Mouse (Mus musculus) spleen, adult 2 months (tissue): ENCODE data around the gene Cers3. TPM values are rescaled to one million over a fixed set of nuclear protein-coding genes. Genes with fewer than 3 reads are reported as not detected.

Source experiments
- DNase-seq, 2 experiments: peaks; one replicate each; pipeline versions ENCODE4 v3.0.0 to v3.0.0-alpha.2; 2012 to 2021; ENCODE audit warnings: low spot score in 2 of 2, low read depth in 1 of 2
- H3K27ac ChIP-seq: fragments of 200-500 bp; 2 replicates; pipeline ENCODE4 v1.5.1; 2012; ENCODE audit warnings: low read length, inconsistent platforms; ENCODE audit not compliant: insufficient read depth
- H3K27me3 ChIP-seq: fragments of 200-500 bp; 2 replicates; pipeline ENCODE4 v1.6.1; 2012; ENCODE audit warnings: mild to moderate bottlenecking, moderate library complexity, low read length, inconsistent platforms; ENCODE audit not compliant: control insufficient read depth, insufficient read depth
- H3K36me3 ChIP-seq: fragments of 200-500 bp; 2 replicates; pipeline ENCODE4 v1.6.1; 2012; ENCODE audit warnings: mild to moderate bottlenecking, low read length, inconsistent platforms; ENCODE audit not compliant: control insufficient read depth, insufficient read depth
- H3K4me1 ChIP-seq: fragments of 200-500 bp; 2 replicates; pipeline ENCODE4 v1.6.1; 2011; ENCODE audit warnings: inconsistent platforms; ENCODE audit not compliant: control insufficient read depth, insufficient read depth, insufficient read length
- H3K4me3 ChIP-seq: fragments of 200-500 bp; 2 replicates; pipeline ENCODE4 v1.5.1; 2011; ENCODE audit warnings: mild to moderate bottlenecking, inconsistent platforms; ENCODE audit not compliant: insufficient read depth, insufficient read length; ENCODE audit errors: extremely low read depth
- CTCF ChIP-seq: fragments of 200-500 bp; IDR thresholded peaks from 2 replicates; pipeline ENCODE4 v1.5.1; 2011; ENCODE audit warnings: mild to moderate bottlenecking, inconsistent platforms; ENCODE audit not compliant: insufficient read depth, insufficient read length, insufficient replicate concordance; ENCODE audit errors: extremely low read depth
- POLR2A ChIP-seq: fragments of 200-500 bp; IDR thresholded peaks from 2 replicates; pipeline ENCODE4 v1.6.1; 2011; ENCODE audit warnings: low read depth, low read length, inconsistent platforms
- WGBS: fragments of 180-500 bp; shearing (Covaris S2); methylation state at CpG from one replicate; pipeline ENCODE4 v1.1.7; 2018; 5-methylcytosine and 5-hydroxymethylcytosine counted together
- polyA plus RNA-seq: library from polyadenylated mRNA; depleted of rRNA; stranded (reverse); fragments of >200 nt; gene quantifications from 2 replicates; pipeline ENCODE4 v1.2.3, GENCODE M21; 2012

Gene Cers3
- polyA plus RNA-seq, 1 experiment = not detected

DNA sequence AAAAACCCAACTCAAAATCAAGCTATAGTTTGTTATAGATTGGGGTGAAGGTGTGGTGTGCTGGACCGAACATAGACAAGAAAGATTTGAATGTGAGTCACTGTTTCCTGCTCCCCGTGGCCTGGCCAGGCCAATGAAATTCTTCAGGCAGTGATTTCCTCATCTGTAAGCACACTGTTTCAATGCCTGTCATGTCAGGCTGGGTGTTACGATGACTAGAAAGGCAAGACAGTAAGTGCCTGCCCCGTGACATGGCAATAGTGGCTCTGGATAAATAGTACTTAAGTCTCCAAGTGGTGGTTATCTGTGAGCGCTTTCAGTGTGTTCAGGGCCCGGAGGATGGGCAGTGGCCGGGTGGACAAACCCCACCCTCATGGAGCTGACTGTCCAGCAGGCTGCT, 3.7 kb downstream of the Cers3 start:
- no peak for TF ChIP-seq CTCF
- TF ChIP-seq POLR2A = no peak
- no peaks in the 10 kb centered on the region for H3K27me3 ChIP-seq
- no peak overlapping the region for H3K4me3 ChIP-seq
- H3K36me3 ChIP-seq = no peaks in the 10 kb centered on the region
- H3K4me1 ChIP-seq = no peaks in the 10 kb centered on the region
- H3K27ac ChIP-seq = no peak overlapping the region
- no peak for DNase-seq
- WGBS = 79% methylated on average over 7 of the region's 7 CpGs

DNA sequence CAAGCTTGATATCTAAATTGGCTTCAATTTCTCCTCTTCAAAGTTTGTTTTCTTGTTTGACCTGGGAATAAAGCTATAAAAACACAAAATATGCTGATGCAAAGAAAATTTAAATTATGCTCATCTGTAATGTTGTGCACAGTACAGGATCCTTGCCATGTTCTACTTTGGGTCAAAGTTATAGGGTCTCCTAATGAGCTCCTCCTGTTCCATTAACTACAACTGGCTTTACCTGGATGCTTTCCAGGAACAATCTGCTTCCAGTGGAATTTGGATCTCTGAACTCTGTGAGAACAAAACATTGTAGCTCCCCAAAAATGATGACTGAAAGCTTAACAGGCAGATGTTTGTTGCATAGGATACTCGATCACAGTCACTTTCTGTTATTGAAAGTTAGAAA, 6.7 kb downstream of the Cers3 start:
- H3K36me3 ChIP-seq = no peaks in the 10 kb centered on the region
- TF ChIP-seq POLR2A (no peak), CTCF (no peak)

DNA sequence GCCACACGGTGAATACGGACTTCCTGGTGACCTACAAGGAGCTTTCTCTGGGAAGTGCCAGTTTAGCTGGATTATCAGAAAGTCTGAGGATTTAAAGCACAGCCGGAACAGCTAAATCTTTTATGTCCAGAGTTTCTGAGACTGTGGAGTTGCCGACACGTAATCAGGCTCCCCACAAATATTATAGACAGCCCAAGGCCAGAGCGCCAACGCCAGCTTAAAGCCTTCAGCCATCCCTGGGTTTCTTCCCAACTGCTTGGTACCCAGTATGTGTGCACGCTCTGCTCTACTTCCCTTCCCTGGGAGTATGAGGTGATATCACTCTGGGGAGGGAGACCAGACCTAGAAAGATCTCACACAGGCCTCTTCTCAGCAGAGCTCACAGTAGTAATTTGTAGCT, 10.5 kb downstream of the Cers3 start:
- H3K36me3 ChIP-seq = no peaks in the 10 kb centered on the region
- no peak overlapping the region for H3K27ac ChIP-seq
- TF ChIP-seq CTCF = no peak
- no peak for TF ChIP-seq POLR2A
- H3K27me3 ChIP-seq = no peaks in the 10 kb centered on the region
- no peak overlapping the region for H3K4me3 ChIP-seq
- 93% methylated on average over 8 of the region's 8 CpGs for WGBS
- H3K4me1 ChIP-seq = no peaks in the 10 kb centered on the region
- no peak for DNase-seq

More for the DNA sequence above, 6.7 kb downstream of the Cers3 start:
- no peak overlapping the region for H3K4me3 ChIP-seq
- no peaks in the 10 kb centered on the region for H3K27me3 ChIP-seq
- no peak for DNase-seq
- H3K4me1 ChIP-seq = no peaks in the 10 kb centered on the region
- WGBS = 73% methylated on average over 1 of the region's 1 CpGs
- no peak overlapping the region for H3K27ac ChIP-seq

DNA sequence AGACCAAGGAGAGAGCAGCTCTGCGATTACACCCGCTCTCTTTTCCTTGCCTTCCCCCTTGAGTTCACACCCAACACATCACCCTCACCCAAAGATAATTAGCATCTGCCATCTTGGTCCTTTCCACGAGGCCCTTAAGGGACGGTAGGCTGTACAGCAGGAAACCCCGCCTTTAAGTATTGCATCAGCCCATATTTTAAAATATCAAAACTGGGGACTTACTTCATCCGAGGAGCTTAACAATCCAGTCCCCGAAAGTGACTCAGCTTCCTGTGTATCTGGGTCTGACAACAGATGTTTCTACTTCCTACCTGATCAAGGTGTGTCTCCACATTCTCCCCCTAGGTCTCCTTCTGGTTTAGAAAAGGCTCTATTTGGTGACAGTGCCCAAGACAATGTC, 12.3 kb downstream of the Cers3 start:
- H3K4me3 ChIP-seq = no peak overlapping the region
- TF ChIP-seq POLR2A (no peak), CTCF (no peak)
- WGBS = 57% methylated on average over 7 of the region's 7 CpGs
- H3K27ac ChIP-seq = no peak overlapping the region
- H3K36me3 ChIP-seq = no peaks in the 10 kb centered on the region
- no peaks in the 10 kb centered on the region for H3K4me1 ChIP-seq
- no peaks in the 10 kb centered on the region for H3K27me3 ChIP-seq
- DNase-seq = no peak

DNA sequence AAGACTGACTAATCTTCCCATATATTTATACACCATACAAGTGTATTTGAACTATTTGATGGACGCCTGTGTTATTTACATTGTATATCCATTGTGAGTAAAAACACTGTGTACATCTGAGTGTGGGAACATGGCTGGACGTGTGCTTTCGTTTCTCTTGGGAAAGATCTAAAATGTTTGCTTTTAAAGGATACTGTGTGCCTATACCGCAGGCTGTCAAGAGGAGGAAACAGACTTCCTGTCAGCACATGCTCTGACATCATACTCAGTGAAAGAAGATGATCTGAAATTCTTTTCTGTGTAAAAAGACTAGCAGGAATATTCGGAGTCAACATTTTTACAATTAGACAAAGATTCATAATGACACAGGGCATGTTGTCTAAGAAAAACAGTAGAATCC, 26.6 kb downstream of the Cers3 start:
- Histone ChIP-seq H3K36me3 (no peaks in the 10 kb centered on the region), H3K27me3 (no peaks in the 10 kb centered on the region), H3K27ac (no peak overlapping the region), H3K4me1 (no peaks in the 10 kb centered on the region), H3K4me3 (no peak overlapping the region)
- 15% methylated on average over 5 of the region's 5 CpGs for WGBS
- DNase-seq = no peak
- TF ChIP-seq POLR2A = no peak
- TF ChIP-seq CTCF = no peak

DNA sequence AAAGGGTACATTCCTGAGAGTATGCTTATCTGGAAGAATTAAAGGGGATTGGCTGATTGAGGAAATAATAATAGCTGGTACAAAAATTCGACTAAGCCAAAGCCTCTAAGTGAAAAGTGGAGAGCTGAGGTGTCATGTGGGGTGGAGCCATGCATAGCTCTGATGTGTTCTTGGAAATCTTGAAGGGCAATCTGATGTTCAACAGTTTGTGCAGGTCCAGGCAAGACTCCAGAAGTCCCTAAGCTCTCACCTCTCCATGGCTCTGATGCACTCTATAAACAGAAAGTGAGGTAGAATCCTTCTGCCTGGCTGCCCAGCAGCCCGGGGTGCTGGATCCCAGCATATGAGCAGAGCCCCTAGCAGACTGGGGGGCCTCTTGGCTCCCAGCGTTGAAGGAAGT, 27.4 kb downstream of the Cers3 start:
- no peak for DNase-seq
- H3K4me1 ChIP-seq = no peaks in the 10 kb centered on the region
- WGBS = 45% methylated on average over 3 of the region's 3 CpGs
- H3K36me3 ChIP-seq = no peaks in the 10 kb centered on the region
- no peak overlapping the region for H3K4me3 ChIP-seq
- H3K27me3 ChIP-seq = no peaks in the 10 kb centered on the region
- H3K27ac ChIP-seq = no peak overlapping the region
- TF ChIP-seq CTCF = no peak
- TF ChIP-seq POLR2A = no peak

DNA sequence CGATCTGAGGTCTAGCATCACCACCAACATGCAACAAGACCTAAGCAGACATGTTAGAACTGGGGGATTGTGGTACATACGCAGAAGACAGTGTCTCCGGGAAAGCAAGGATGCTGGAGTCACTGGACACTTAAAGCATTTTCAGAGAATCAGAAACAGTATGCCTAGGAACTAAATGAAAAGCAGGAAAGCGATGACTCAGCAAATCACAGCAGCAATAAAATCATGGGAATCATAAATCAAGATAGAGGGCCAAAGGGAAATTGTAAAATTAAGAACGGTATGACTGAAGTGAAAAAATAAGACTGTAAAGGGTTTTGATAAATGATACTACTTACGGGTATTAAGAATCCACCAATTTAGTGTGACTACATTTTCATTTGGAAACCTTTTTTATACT, 27.9 kb downstream of the Cers3 start:
- Histone ChIP-seq H3K27ac (no peak overlapping the region), H3K4me1 (no peaks in the 10 kb centered on the region), H3K27me3 (no peaks in the 10 kb centered on the region), H3K4me3 (no peak overlapping the region), H3K36me3 (no peaks in the 10 kb centered on the region)
- no peak for DNase-seq
- no peak for TF ChIP-seq CTCF
- TF ChIP-seq POLR2A = no peak
- WGBS = 83% methylated on average over 6 of the region's 6 CpGs
